Mouse (Mus musculus) olfactory bulb, adult 2 months (tissue): ENCODE results near the gene Agxt2.

Experiments used
- CTCF ChIP-seq: fragments of 200-500 bp; IDR thresholded peaks from 2 replicates; pipeline ENCODE4 v1.5.1; 2012; ENCODE audit warnings: low read depth, mild to moderate bottlenecking, low read length, moderate library complexity; ENCODE audit not compliant: insufficient read depth
- POLR2A ChIP-seq: fragments of 200-500 bp; IDR thresholded peaks from 2 replicates; pipeline ENCODE4 v1.6.1; 2012; ENCODE audit warnings: mild to moderate bottlenecking, low read depth, low read length, moderate library complexity; ENCODE audit not compliant: insufficient read depth

GRCm38 (mm10) chr15:10311826-10312225, 46.5 kb upstream of the Agxt2 start:
- TF ChIP-seq CTCF, result no peak
- TF ChIP-seq POLR2A, result no peak
